Mouse (Mus musculus) kidney, embryonic 14.5 days (tissue): ENCODE data around the gene Mtcl1. TPM values are rescaled to one million over a fixed set of nuclear protein-coding genes. Genes with fewer than 3 reads are reported as not detected.

Experiments
- ATAC-seq: fragments of 200-750 bp; cut with Nextera tagmentation; 2 replicates; pipeline ENCODE4 v1.8.0; 2017; ENCODE audit warnings: moderate number of reproducible peaks, mild to moderate bottlenecking, moderate TSS enrichment, moderate library complexity; ENCODE audit not compliant: low FRiP score, low TSS enrichment
- H3K27ac ChIP-seq: fragments of 300-500 bp; sonication (generic); 2 replicates; pipeline ENCODE4 v1.5.1; 2014; ENCODE audit warnings: low read depth, mild to moderate bottlenecking, low read length, moderate library complexity, mixed read lengths
- H3K27me3 ChIP-seq: fragments of 300-500 bp; sonication (generic); 2 replicates; pipeline ENCODE4 v1.6.1; 2014; ENCODE audit warnings: mild to moderate bottlenecking, low read length; ENCODE audit not compliant: control insufficient read depth, insufficient read depth
- H3K36me3 ChIP-seq: fragments of 300-500 bp; sonication (generic); 2 replicates; pipeline ENCODE4 v1.6.1; 2014; ENCODE audit warnings: low read length, mixed read lengths; ENCODE audit not compliant: control insufficient read depth, insufficient read depth
- H3K4me1 ChIP-seq: fragments of 300-500 bp; sonication (generic); 2 replicates; pipeline ENCODE4 v1.6.1; 2014; ENCODE audit warnings: low read length, mixed read lengths; ENCODE audit not compliant: control insufficient read depth, insufficient read depth
- H3K4me2 ChIP-seq: fragments of 300-500 bp; sonication (generic); replicated peaks from 2 replicates; pipeline ENCODE4 v1.6.1; 2014; ENCODE audit warnings: low read depth, mild to moderate bottlenecking, low read length
- H3K4me3 ChIP-seq: fragments of 300-500 bp; sonication (generic); 2 replicates; pipeline ENCODE4 v1.5.1; 2014; ENCODE audit warnings: mild to moderate bottlenecking, low read length
- H3K9ac ChIP-seq: fragments of 300-500 bp; sonication (generic); 2 replicates; pipeline ENCODE4 v1.6.1; 2014; ENCODE audit warnings: low read depth, mild to moderate bottlenecking, low read length, moderate library complexity
- H3K9me3 ChIP-seq: fragments of 300-500 bp; sonication (generic); 2 replicates; pipeline ENCODE4 v1.6.1; 2016; ENCODE audit warnings: low read length; ENCODE audit not compliant: control insufficient read depth
- WGBS: fragments of 180-500 bp; shearing (Covaris S2); extraction: QIAGEN DNeasy Blood & Tissue Kit; methylation state at CpG from one replicate; pipeline ENCODE4 v1.1.7; 2014; 5-methylcytosine and 5-hydroxymethylcytosine counted together
- polyA plus RNA-seq: library from polyadenylated mRNA; unstranded; fragments of >200 nt; fragmentation: Nextera tagmentation; extraction: Ambion mirVana; gene quantifications from 2 replicates; pipeline ENCODE4 v1.2.1, GENCODE M21; 2014

Mtcl1 gene
- polyA plus RNA-seq, 1 experiment from 2014 or later, result 6.8 TPM

GRCm38 (mm10) chr17:66364525-66365292 is 84.8 kb downstream of the Mtcl1 start:
- Histone ChIP-seq H3K36me3 (no peaks in the 10 kb centered on the region), H3K27me3 (no peaks in the 10 kb centered on the region), H3K9ac (no peak overlapping the region), H3K4me1 (peaks cover 14% of the 10 kb centered on the region; the same call in 1 of the 2 replicates), H3K27ac (no peak overlapping the region), H3K4me3 (no peak overlapping the region), H3K4me2 (no peak overlapping the region), H3K9me3 (no peaks in the 10 kb centered on the region)
- ATAC-seq, result no peak
- 83% methylated on average over 24 of the region's 26 CpGs for WGBS

DNA sequence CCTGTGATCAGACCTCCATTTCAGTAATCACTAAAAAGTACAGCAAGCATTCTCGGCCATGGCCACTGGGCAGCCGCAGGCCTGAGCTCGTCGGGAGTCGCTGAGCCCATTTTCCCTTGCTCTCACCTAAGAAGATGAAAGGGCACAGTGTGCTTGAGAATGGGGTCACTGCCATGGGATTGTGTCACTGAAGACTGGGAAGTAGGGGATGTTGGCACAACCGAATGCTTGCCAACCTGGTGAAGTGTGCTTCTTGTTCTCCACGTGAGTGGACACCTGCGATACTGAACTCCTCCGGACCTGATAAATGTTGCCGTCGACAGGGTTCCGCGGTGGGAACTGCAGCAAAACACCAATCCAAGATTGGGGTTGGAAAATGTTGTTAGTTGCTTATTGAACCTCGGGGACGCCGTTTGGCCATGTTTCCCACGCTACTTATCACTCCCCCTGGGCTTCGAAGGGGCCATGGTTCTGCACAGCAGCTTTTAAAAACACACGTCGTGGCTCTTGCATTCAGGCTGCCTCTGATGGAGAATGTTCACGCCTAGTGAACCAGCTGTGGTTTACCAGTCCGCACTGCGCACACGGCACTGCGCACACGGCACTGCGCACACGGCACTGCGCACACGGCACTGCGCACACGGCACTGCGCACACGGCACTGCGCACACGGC is 85.6 kb downstream of the Mtcl1 start:
- Histone ChIP-seq H3K9ac (no peak overlapping the region), H3K27me3 (no peaks in the 10 kb centered on the region), H3K4me1 (peaks cover 7% of the 10 kb centered on the region; the same call in 1 of the 2 replicates), H3K4me3 (no peak overlapping the region), H3K36me3 (no peaks in the 10 kb centered on the region), H3K4me2 (no peak overlapping the region), H3K9me3 (no peaks in the 10 kb centered on the region), H3K27ac (no peak overlapping the region)
- ATAC-seq, result no peak
- WGBS, result 88% methylated on average over 35 of the region's 36 CpGs

GRCm38 (mm10) chr17:66362287-66363016 is 87.1 kb downstream of the Mtcl1 start:
- Histone ChIP-seq H3K27me3 (no peaks in the 10 kb centered on the region), H3K36me3 (no peaks in the 10 kb centered on the region), H3K27ac (no peak overlapping the region), H3K4me2 (no peak overlapping the region), H3K9ac (no peak overlapping the region), H3K9me3 (no peaks in the 10 kb centered on the region), H3K4me3 (no peak overlapping the region), H3K4me1 (0 out of 2 replicates have a peak, but pooled peaks cover 5% of the 10 kb centered on the region)
- WGBS, result 84% methylated on average over 14 of the region's 15 CpGs
- peak; percentile 36; the same call in 1 of the 2 replicates for ATAC-seq

- no peak overlapping the region for H3K4me2 ChIP-seq
- H3K4me1 ChIP-seq, result peaks cover 13% of the 10 kb centered on the region
- H3K36me3 ChIP-seq, result no peaks in the 10 kb centered on the region
- H3K9me3 ChIP-seq, result no peaks in the 10 kb centered on the region
- H3K9ac ChIP-seq, result no peak overlapping the region
- H3K27me3 ChIP-seq, result no peaks in the 10 kb centered on the region
- WGBS, result 70% methylated on average over 27 of the region's 27 CpGs
- H3K27ac ChIP-seq, result no peak overlapping the region
- 0 out of 2 replicates have a peak, but pooled peaks have one; percentile 22 for ATAC-seq
- no peak overlapping the region for H3K4me3 ChIP-seq
Observed at GRCm38 (mm10) chr17:66358026-66358978, 91.2 kb downstream of the Mtcl1 start.

DNA sequence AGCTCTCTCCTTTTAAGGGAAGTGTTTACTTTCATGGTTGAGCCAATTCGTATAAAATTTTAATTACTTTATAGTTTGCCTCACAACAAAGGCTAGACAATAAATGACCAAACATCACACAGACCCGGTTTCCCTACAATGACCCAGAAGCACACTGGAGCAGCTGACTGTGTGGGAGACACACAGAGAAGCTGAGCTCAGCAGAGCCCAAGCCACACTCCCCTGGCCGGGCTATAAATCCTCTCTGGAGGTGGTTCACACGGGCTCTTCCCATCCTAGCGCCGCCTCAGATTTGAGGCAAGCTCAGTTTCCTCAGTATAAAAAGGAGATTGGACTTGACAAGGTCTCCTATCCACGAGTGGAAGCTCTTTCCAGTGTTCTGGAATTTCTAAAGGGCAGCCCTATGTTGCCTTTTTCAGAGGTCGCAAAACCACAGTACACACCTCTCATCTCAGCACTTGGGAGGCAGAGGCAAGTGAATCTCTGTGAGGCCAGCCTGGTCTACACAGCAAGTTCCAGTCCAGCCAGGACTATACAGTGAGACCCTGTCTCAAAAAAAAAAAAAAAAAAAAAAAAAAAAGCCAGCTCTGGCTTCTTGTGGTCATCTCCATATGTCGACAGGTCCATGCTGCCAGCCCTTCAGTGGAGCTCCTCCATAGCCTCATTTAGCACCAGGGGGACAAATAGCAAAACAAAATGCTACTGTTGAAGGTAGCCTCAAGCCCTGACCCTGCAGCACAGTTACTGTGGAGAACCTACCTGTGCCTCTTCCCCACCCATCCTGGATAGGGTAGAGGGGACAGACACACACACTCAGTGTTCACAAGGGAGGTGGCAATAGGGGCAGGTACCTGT is 92.2 kb downstream of the Mtcl1 start:
- Histone ChIP-seq H3K27ac (no peak overlapping the region), H3K27me3 (no peaks in the 10 kb centered on the region), H3K4me1 (peaks cover 20% of the 10 kb centered on the region), H3K9ac (no peak overlapping the region), H3K4me2 (no peak overlapping the region), H3K9me3 (no peaks in the 10 kb centered on the region), H3K4me3 (no peak overlapping the region), H3K36me3 (no peaks in the 10 kb centered on the region)
- 29% methylated on average over 9 of the region's 9 CpGs for WGBS
- ATAC-seq, result peak; percentile 83

- no peak overlapping the region for H3K4me3 ChIP-seq
- no peak overlapping the region for H3K9ac ChIP-seq
- no peak for ATAC-seq
- H3K9me3 ChIP-seq, result no peaks in the 10 kb centered on the region
- no peaks in the 10 kb centered on the region for H3K36me3 ChIP-seq
- H3K27me3 ChIP-seq, result no peaks in the 10 kb centered on the region
- no peak overlapping the region for H3K27ac ChIP-seq
- H3K4me2 ChIP-seq, result no peak overlapping the region
- 87% methylated on average over 11 of the region's 14 CpGs for WGBS
- H3K4me1 ChIP-seq, result peaks cover 24% of the 10 kb centered on the region
Observed at GRCm38 (mm10) chr17:66353907-66354306, 95.6 kb downstream of the Mtcl1 start.

DNA sequence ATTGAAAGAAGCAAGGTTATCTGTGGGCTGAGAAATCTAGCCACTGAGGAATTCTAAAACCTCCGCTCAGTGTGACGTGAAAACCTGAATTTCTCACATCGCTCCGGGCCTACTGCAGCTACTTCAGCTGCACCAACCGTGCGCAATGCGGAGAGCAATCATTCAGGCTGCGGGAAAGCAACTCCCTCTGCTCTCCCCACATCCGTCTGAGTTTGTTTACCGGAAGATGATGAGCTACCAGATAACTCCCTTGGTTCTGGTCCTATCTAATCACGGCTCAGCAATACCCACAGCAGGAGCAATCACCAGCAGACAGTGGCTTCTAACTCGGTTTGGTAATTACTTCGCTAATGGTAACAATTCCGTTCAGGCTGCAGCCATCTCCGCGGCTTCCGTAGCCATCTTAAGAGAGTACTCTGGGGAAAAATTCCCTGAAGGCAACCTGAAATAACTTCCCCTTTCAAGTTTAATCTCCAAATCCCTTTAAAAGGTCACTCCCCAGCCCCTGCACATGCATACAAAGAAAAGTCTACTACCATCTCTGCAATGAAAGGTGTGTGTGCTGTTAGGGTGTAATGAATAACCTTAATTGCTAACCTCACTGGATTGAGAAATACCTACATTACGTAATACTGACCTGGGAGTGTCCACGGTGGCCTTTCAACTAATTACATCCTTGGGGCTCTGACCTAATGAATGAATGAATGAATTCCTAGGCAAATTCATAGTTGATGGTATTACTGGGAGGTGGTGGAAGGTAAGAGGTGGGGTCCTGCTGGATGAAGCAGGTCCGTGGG is 96.5 kb downstream of the Mtcl1 start:
- Histone ChIP-seq H3K36me3 (no peaks in the 10 kb centered on the region), H3K4me2 (no peak overlapping the region), H3K9me3 (no peaks in the 10 kb centered on the region), H3K4me1 (peaks cover 20% of the 10 kb centered on the region), H3K27ac (no peak overlapping the region), H3K4me3 (no peak overlapping the region), H3K27me3 (no peaks in the 10 kb centered on the region), H3K9ac (no peak overlapping the region)
- WGBS, result 57% methylated on average over 20 of the region's 20 CpGs
- ATAC-seq, result no peak
